Mouse (Mus musculus) ES-CJ7 (cell line): ENCODE results near the gene Wt1.
A peak's percentile ranks its signal among the peaks of the same experiment; 100 is the strongest.

Experiments
- DNase-seq: peaks from one replicate; pipeline ENCODE4 v3.0.0; 2011; ENCODE audit warnings: low read depth, low spot score

Wt1 gene

GRCm38 (mm10) chr2:105125641-105126040 lies 688 bp upstream of the Wt1 start:
- no peak for DNase-seq

GRCm38 (mm10) chr2:105126691-105127530 lies 582 bp downstream of the Wt1 start:
- no peak for DNase-seq

- DNase-seq = peak; percentile 70
These were observed 1.5 kb downstream of the Wt1 start for GRCm38 (mm10) chr2:105127531-105128480.

- DNase-seq = no peak
These were observed 2.2 kb downstream of the Wt1 start for GRCm38 (mm10) chr2:105128564-105128963.

GRCm38 (mm10) chr2:105130351-105131060 lies 4.2 kb downstream of the Wt1 start:
- DNase-seq = peak; percentile 68

- no peak for DNase-seq
These were observed 4.9 kb downstream of the Wt1 start for GRCm38 (mm10) chr2:105131061-105131810.

- no peak for DNase-seq
These were observed 5.4 kb downstream of the Wt1 start for GRCm38 (mm10) chr2:105131811-105132100.

- DNase-seq = no peak
These were observed 6.0 kb downstream of the Wt1 start for GRCm38 (mm10) chr2:105132300-105132699.

- peak; percentile 50 for DNase-seq
These were observed 6.8 kb downstream of the Wt1 start for GRCm38 (mm10) chr2:105132933-105133795.

- DNase-seq = peak; percentile 60
These were observed 8.0 kb downstream of the Wt1 start for GRCm38 (mm10) chr2:105134296-105134695.

GRCm38 (mm10) chr2:105139471-105139870 lies 13.1 kb downstream of the Wt1 start:
- no peak for DNase-seq

- DNase-seq = no peak
These were observed 15.0 kb downstream of the Wt1 start for GRCm38 (mm10) chr2:105141371-105141770.

GRCm38 (mm10) chr2:105143731-105144130 lies 17.4 kb downstream of the Wt1 start:
- no peak for DNase-seq

- DNase-seq = no peak
These were observed 25.2 kb downstream of the Wt1 start for GRCm38 (mm10) chr2:105151544-105151943.

- DNase-seq = no peak
These were observed 26.7 kb downstream of the Wt1 start for GRCm38 (mm10) chr2:105153046-105153445.

- DNase-seq = no peak
These were observed 34.6 kb downstream of the Wt1 start for GRCm38 (mm10) chr2:105160949-105161348.

GRCm38 (mm10) chr2:105162763-105163162 lies 36.4 kb downstream of the Wt1 start:
- no peak for DNase-seq

- no peak for DNase-seq
These were observed 41.8 kb downstream of the Wt1 start for GRCm38 (mm10) chr2:105168137-105168536.

GRCm38 (mm10) chr2:105174254-105174653 lies 47.9 kb downstream of the Wt1 start:
- DNase-seq = no peak

- no peak for DNase-seq
These were observed 52.5 kb downstream of the Wt1 start for GRCm38 (mm10) chr2:105178871-105179270.
